Mouse (Mus musculus) heart, postnatal 0 days (tissue): ENCODE measurements around the gene Tmem147.

Source experiments
- CTCF ChIP-seq: IDR thresholded peaks from 2 replicates; pipeline ENCODE4 v1.5.1; 2016; ENCODE audit warnings: antibody characterized with exemption, control low read depth, low read depth
- EP300 ChIP-seq: IDR thresholded peaks from 2 replicates; pipeline ENCODE4 v1.6.1; 2016; ENCODE audit warnings: antibody characterized with exemption, low read depth

- TF ChIP-seq CTCF (no peak), EP300 (no peak)
These were observed 37.1 kb upstream of the Tmem147 start for GRCm38 (mm10) chr7:30766408-30766807.
